Mouse (Mus musculus) mature B cell (primary cell): Measurements from ENCODE around the gene C87436.

Experiments
- in situ Hi-C: fragments of 300-500 bp; cut with MboI; formaldehyde crosslinking; loops from 2 replicates; pipeline ENCODE4 v1.14.3; 2019

C87436 gene

GRCm38 (mm10) chr6:86438272-86439118 is at the start of gene C87436:
Gene C87436, plus strand, starts transcription at chr6:86438374.
- in situ Hi-C loops, result loop anchor here (25.0 kb wide), 1 partner anchor 249 kb away; the partner anchor contains the start of gene Snrnp27

- in situ Hi-C loops, result no loop called here
These were observed 49.7 kb upstream of the C87436 start for GRCm38 (mm10) chr6:86388461-86388860.

- in situ Hi-C loops, result no loop called here
These were observed 46.8 kb upstream of the C87436 start for GRCm38 (mm10) chr6:86391326-86391725.

GRCm38 (mm10) chr6:86393187-86393586 is 45.0 kb upstream of the C87436 start:
- in situ Hi-C loops, result no loop called here

GRCm38 (mm10) chr6:86394078-86394720 is 44.0 kb upstream of the C87436 start:
- in situ Hi-C loops, result no loop called here

GRCm38 (mm10) chr6:86395021-86395420 is 43.2 kb upstream of the C87436 start:
- in situ Hi-C loops, result no loop called here

- in situ Hi-C loops, result no loop called here
These were observed 42.2 kb upstream of the C87436 start for GRCm38 (mm10) chr6:86395969-86396368.

GRCm38 (mm10) chr6:86396581-86397256 is 41.5 kb upstream of the C87436 start, which contains the start of gene Pcyox1:
Gene Pcyox1, minus strand, starts transcription at chr6:86397154.
- in situ Hi-C loops, result no loop called here

DNA sequence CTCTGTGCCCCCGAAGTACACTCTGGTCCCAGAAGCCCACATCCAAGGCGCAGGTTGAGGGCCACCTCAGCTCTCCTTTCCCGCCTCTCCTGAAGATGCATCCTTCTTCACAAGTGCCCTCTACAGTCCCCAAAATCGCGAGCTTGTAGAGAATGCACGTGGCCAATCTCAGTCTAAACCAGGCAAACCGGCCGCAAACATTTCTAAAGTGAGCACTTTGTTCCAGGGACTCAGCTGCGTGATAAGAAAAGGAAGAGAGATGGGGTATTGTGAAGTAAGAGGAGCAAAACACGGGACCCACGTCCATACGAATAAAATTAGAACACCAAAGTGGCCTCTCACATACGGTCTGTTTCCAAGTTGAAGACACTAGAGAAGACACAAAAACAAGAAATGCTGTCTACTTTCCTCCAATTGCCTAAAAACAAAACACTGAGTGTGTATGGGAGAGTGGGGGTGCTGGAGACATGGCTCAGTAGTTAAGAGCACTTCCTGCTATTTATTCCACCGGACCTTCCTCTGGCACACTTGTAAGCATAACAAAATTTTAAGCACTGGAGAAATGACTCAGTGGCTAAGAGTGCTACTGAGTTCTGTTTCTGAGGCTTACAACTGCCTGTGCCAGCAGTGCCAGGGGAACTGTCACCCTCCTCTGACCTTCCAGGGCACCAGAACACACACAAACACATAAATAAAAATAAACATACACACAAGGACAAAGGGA is 40.8 kb upstream of the C87436 start:
- in situ Hi-C loops, result no loop called here

DNA sequence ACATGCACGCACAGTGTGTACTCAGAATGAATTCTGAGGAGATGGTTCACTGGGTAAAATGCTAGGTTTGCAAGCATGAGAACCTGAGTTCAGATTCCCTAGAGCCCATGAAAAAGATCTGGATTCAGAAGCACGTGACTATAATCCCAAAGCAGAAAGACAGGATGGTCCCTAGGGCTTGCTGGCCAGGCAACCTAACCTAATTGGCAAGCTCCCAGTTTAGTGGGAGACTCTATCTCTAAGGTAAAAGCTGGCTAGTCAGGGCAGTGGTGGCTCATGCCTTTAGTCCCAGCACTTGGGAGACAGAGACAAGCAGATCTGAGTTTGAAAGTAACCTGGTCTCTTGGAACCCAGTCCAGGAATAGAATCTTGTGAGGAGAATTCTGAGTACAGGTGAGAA is 39.2 kb upstream of the C87436 start:
- in situ Hi-C loops, result no loop called here

DNA sequence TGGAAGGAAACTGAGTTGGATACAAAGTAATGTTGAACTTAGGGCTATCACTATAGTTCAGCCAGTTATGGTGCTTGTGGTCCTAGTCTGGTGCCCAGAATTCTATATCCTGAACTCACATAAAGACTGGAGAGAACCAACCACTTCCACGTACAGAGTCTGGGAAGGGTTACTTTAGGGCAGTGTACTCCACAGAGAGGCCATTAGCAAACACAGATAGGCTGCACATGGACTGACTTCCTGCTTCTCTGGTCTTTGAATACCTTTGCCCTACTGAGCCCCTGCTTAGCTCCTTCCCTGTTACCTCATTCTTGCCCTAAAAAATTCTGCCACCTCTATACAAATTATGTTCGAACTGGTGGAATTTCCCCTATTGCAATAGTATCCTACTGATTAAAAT is 38.2 kb upstream of the C87436 start:
- in situ Hi-C loops, result no loop called here

GRCm38 (mm10) chr6:86400972-86401371 is 37.2 kb upstream of the C87436 start:
- in situ Hi-C loops, result no loop called here

GRCm38 (mm10) chr6:86402681-86403607 is 35.2 kb upstream of the C87436 start:
- in situ Hi-C loops, result no loop called here

- in situ Hi-C loops, result no loop called here
These were observed 34.5 kb upstream of the C87436 start for GRCm38 (mm10) chr6:86403728-86404099.

- in situ Hi-C loops, result no loop called here
These were observed 33.9 kb upstream of the C87436 start, which contains the start of gene Tia1 for GRCm38 (mm10) chr6:86404100-86404861. Gene Tia1, plus strand, starts transcription at chr6:86404219.

DNA sequence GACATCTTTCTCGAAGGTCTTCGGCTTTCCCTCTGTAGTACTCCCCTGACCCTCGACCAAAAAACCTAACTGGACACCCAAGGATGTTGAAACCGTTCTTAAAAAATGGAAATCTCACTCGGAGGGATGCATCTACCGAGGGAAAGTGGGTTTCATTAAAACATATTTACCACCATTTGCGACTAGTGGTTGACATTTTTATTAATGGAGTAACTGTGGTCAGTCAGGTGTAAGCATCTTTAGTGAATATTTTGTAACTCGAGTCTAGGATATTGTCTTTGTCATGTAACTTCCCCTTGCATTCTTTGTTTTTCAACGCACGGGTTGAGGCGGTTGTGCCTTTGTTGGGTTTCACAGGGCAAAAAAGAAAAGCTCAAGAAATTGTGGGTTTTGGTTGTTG is 33.2 kb upstream of the C87436 start:
- in situ Hi-C loops, result no loop called here

- in situ Hi-C loops, result no loop called here
These were observed 31.9 kb upstream of the C87436 start for GRCm38 (mm10) chr6:86406306-86406705.

DNA sequence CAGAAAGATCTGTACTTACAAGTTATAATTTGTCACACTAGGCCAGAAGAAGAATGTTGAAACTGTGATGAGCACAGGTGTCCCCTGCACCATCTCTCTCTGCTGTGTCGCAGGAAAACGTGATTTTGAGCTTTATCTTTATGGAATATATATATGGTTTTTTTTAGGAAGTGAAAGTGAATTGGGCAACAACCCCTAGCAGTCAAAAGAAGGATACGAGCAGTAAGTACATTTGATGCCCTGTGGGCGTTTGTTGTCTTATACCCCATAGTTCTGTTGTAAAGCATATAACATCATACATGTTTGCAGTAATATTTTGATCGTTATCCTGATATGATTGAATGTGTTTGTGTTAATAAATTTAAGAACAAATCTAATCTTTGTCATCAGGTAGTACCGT is 19.5 kb upstream of the C87436 start:
- in situ Hi-C loops, result no loop called here

DNA sequence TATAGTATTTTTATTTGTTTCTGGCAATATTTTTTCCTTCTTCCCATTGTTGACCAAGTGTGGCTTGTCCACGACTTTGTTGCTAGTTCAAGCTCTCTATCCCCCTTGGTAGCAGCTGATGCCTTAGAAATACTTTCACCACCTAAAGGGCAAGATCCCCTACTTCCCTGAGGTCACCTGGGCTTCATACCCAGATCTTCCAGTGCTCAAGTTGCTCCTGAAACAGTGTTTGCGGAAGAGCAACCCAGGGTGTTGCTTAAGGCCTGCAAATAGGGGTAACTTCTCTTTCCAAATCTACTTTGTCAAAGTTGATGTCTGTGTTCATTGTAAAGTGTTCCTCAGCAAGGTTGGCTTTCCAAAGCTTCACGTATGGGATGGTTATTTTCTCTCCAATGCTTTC is 18.9 kb upstream of the C87436 start:
- in situ Hi-C loops, result no loop called here

DNA sequence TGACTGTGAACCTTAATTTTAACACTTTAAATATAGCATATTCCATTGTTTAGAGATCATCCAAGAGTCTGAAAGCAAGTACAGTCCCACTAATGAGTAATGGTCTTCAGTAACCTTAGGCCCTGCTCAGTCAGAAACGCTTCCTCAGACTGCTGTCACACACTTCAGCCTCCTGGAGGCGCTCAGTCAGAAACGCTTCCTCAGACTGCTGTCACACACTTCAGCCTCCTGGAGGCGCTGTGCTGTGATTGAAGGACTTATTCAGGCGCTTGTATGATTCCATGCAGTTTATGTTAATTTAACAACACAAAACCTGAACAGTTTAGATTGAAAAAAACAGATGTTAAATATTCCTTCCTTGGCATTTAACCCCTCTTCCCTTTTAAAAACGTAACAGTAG is 17.7 kb upstream of the C87436 start:
- in situ Hi-C loops, result no loop called here
